Mouse (Mus musculus) MEL-GATA-1-ER (cell line): ENCODE data around the gene 5430419D17Rik.

Experiments used
- DNase-seq: peaks from one replicate; pipeline ENCODE4 v3.0.0-alpha.2; 2012; ENCODE audit warnings: low read depth; ENCODE audit errors: extremely low read depth

The 5430419D17Rik gene

GRCm38 (mm10) chr7:131174121-131174520, at the start of gene 5430419D17Rik:
5430419D17Rik (plus strand) TSS chr7:131174402.
- DNase-seq: no peak

GRCm38 (mm10) chr7:131130021-131130420, 44.2 kb upstream of the 5430419D17Rik start:
- no peak for DNase-seq

DNA sequence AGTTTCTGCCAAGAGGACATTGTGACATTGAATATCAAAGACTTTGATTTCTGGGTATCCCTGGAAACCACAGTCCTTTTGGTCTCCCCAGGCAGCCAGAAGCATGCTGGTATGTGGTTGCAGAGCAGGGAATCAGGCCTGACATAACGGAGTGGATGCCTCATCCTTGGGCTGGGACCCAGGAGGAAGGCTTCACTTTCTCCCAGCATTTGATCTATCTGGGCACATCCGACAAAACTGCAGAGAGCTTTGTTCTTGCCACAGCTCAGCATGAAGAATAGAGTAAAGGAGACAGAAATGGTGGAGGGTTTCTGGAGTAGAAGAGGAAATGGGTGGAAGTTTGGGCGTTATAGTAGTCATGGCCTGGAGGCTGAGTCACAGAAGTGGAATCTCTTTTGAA, 41.0 kb upstream of the 5430419D17Rik start:
- DNase-seq: no peak

GRCm38 (mm10) chr7:131146214-131146613, 28.0 kb upstream of the 5430419D17Rik start, which contains the start of gene 4933402N03Rik:
4933402N03Rik (minus strand) TSS chr7:131146314.
- DNase-seq: no peak

DNA sequence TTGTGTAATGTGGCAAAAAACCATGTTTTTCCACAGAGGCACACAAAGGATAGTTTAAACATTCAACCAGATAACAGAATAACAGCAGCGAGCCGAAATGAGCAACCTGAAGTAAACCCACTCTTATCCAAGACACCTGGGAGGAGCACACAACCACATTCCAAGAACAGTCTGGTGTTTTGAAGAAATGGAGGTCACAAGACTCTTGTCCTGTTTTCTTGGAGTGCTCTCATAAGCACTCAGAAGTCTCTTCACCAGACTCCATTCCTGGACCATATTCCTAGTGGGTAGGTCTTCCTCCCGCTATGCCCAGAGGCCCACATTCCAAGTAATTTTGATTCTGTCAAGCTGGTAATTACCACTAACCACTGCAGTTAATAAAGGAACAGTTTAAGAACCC, 24.0 kb upstream of the 5430419D17Rik start:
- DNase-seq: no peak

GRCm38 (mm10) chr7:131153044-131153443, 21.2 kb upstream of the 5430419D17Rik start:
- DNase-seq: no peak

- no peak for DNase-seq
Observed at GRCm38 (mm10) chr7:131162251-131162650, 12.0 kb upstream of the 5430419D17Rik start.

- no peak for DNase-seq
Observed at GRCm38 (mm10) chr7:131167771-131168170, 6.4 kb upstream of the 5430419D17Rik start.

DNA sequence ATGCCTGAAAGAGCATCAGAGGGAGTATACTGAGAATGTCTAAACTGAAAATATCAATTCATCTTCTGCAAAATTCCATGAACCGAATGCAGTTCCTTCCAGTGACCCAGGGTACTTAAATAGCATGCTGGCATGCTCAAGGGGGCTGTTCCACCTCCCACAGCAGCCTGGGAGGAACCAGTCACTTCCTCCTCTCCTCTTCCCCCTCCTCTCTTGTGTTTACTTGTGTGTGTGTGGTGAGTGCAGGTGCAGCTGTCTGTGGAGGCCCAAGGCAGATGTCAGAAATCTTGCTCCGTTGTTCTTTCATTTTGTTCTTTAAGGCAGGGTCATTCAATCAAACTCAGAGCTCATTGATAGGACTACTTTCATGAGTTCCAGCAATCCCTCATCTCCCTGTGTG, 5.1 kb upstream of the 5430419D17Rik start:
- no peak for DNase-seq

GRCm38 (mm10) chr7:131182685-131183084, 8.5 kb downstream of the 5430419D17Rik start:
- no peak for DNase-seq

DNA sequence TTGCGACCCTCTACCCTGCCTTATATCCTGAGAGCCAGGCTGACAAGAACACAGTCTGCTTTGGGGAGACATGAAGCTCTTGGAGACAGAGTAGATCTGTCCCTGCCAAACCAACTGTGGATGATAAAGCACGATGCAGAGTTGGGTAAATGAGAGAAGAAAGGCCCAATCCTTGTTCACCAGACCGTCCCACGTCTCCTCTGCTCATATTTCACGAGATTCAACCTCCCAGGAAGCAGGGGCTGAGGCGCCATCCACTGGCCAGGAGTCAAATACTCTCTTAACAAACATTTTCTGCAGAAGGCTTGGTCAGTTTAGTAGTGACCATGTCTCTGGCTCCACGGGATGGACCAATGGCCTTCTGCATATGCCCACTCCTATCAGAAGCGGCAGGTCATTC, 10.1 kb downstream of the 5430419D17Rik start:
- DNase-seq: no peak

DNA sequence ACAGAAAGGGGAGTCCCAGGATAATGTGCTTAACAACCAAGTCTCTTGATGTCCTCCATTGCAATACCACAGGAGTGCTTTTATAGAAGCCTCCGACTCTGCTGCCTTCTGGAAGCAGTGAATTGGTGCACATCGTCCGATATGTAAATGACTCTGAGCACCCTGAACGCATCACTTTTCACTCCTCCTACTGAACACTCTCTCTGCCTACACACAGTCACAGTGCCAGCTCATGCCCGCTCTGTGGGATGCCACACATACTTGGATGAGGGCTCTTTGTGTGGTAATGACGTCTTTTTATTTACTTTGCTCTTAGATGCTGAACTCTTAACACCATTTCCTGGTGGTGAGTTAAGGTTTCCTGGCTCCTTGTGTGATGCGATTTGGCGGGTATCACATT, 12.8 kb downstream of the 5430419D17Rik start:
- DNase-seq: no peak

DNA sequence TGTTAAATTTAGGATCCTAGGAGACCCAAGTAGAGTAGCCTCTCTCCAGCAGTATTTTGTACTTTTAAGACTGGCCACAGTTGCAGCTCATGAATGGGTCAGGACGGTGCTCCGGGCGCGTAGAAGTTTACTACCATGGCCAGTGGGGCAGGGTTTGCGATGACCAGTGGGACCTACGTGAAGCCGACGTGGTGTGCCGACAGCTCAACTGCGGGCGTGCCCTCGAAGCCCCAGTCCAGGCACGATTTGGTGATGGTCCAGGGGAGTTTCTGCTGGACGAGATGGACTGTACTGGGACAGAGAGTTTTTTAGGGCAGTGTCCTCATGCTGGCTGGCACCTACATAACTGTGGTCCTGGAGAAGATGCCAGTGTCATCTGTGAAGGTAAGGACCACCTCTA, 13.8 kb downstream of the 5430419D17Rik start:
- DNase-seq: no peak

- no peak for DNase-seq
Observed at GRCm38 (mm10) chr7:131223086-131223485, 48.9 kb downstream of the 5430419D17Rik start.

GRCm38 (mm10) chr7:131236091-131236490, 61.9 kb downstream of the 5430419D17Rik start:
- no peak for DNase-seq

- no peak for DNase-seq
Observed at GRCm38 (mm10) chr7:131244993-131245392, 70.8 kb downstream of the 5430419D17Rik start.

GRCm38 (mm10) chr7:131256841-131257240, 82.6 kb downstream of the 5430419D17Rik start:
- no peak for DNase-seq

GRCm38 (mm10) chr7:131257309-131257708, 83.1 kb downstream of the 5430419D17Rik start:
- no peak for DNase-seq

DNA sequence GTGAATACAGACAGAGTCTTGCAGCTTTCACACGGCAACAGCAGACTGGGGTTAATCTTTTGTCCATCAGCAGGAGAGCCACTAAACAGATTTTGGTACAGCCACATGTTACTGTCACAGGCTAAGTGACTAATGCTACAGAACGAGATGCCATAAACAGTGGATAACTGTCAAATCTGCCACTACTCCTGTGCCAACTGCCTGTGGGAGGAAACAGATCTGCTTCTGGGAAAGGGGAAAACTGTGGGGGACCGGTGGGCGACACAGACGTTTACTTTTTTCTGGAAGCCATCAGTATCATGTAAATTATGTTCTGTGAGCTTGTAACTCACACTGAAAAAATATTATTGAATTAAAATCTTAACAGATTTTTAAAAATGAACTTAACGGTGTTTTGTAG, 86.7 kb downstream of the 5430419D17Rik start:
- DNase-seq: no peak

DNA sequence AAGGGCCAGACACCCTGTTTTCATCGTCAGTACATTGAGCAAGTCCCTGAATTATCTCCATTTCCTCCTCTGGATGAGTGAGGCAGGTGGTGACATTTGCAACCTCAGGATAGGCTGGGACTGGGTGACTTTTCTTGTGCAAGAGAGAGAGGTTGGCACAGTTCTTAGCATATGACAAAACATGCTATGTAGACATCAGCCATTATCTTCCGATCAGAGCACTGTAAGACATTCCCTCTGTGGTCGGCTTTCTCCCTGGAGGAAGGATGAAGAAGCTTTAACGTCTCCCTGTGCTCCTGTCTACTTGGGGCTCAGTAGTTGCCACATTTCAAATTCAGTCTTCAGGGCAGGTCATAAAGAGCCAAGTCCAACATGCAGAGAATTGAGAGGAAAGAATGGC, 90.0 kb downstream of the 5430419D17Rik start:
- no peak for DNase-seq

GRCm38 (mm10) chr7:131265851-131266250, 91.6 kb downstream of the 5430419D17Rik start:
- no peak for DNase-seq

DNA sequence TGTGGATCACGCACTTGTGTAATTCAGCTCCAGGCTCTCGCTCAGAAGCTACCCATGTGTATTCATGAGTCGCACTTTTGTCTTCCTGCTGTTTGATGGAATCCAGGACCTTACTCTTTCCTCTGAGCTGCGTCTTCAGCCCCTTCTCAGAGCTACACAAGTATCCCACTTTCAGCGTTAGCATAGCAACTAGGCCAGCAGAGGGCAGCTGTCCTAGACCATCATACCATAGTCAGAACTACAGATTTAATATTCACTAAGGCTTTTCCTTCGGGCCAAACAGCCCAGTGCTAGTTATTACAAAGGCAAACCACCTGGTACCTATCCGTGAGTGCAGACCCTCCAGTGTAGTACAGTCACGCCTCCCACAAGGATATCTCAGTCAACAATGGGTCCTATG, 122.9 kb downstream of the 5430419D17Rik start:
- DNase-seq: no peak

- no peak for DNase-seq
Observed at GRCm38 (mm10) chr7:131303340-131303739, 129.1 kb downstream of the 5430419D17Rik start.

DNA sequence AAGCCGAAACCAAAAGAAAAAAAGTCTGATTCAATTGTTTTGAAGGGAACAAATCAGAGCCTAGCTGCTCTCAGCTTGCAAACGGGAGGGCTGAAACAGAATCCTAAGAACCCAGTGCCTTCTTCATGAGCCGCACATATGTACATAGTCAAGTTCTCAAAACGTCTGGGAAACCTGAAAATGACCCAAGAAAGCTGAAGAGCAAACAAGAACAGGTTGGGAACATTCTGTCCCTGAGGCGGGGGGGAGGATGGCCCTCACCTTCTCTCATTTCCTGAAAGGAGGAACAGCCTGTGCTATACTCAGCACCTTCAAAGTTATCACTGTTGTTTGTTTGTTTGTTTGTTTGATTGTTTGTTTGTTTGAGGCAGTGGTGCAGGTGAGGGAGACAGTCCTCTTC, 132.5 kb downstream of the 5430419D17Rik start:
- DNase-seq: no peak
